ENCODE assay signal across 9 mouse cellular contexts in the genomic region with DNA sequence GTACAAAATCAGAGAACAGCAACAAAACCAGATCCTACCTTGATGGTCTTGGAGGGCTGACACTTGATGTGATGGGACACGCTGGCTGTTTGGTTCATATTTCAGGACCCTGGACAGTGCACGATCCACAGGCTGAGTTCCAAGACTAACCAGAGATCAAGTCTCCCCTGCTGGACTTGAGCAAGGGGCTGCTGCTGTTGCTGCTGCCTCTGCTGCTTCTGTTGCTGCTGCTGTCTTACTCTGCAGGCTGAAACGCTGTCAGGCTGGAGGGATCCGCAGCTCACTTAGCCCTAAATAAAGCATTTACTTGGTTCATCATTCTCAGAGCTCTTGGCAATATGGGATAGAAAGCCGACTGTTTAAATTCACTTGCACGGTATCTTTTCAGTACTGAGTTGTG.
DNase-seq lines count a peak whose midpoint lies in the region; ATAC-seq and TF ChIP-seq lines count a peak whose summit lies in the region.
"Had no signal": no experiment of that assay in that cellular context is flagged by ENCODE, and none has a peak within 500 bp of the region (broad histone marks: within the 10 kb centered on the region; RNA-seq: fewer than 3 reads in every experiment).

No protein-coding gene starts in this region.

- 56% methylated on average over 6 of the region's 6 CpGs for WGBS in forebrain, embryonic 10.5 days
- 63% methylated on average over 6 of the region's 6 CpGs for WGBS in forebrain, embryonic 13.5 days
- WGBS in lung, postnatal 0 days = 52% methylated on average over 6 of the region's 6 CpGs
- WGBS in intestine, embryonic 15.5 days = 55% methylated on average over 6 of the region's 6 CpGs

- no peaks in the 10 kb centered on the region for H3K9me3 ChIP-seq in forebrain, embryonic 10.5 days
- no peaks in the 10 kb centered on the region for H3K9me3 ChIP-seq in forebrain, embryonic 13.5 days (replicated peaks)
- H3K9me3 ChIP-seq in lung, postnatal 0 days (ENCODE audit: low read length) = no peaks in the 10 kb centered on the region
- no peaks in the 10 kb centered on the region for H3K9me3 ChIP-seq in intestine, embryonic 15.5 days
- H3K9me3 ChIP-seq: limb, embryonic 12.5 days had no signal

- no peak for TF ChIP-seq EP300 in lung, postnatal 0 days (IDR thresholded peaks at IDR 0.05)

- no peak overlapping the region for H3K4me2 ChIP-seq in forebrain, embryonic 13.5 days
- no peak overlapping the region for H3K4me2 ChIP-seq in lung, postnatal 0 days (replicated peaks; ENCODE audit: low read depth, low read length)
- no peak overlapping the region for H3K4me2 ChIP-seq in intestine, embryonic 15.5 days (replicated peaks)
- H3K4me2 ChIP-seq: limb, embryonic 12.5 days had no signal

- peak; percentile 49; the same call in 1 of the 2 replicates for TF ChIP-seq POLR2A in cortical plate, adult 2 months (IDR thresholded peaks at IDR 0.05; ENCODE audit: extremely low read depth, insufficient read depth, low read length)

- no peak overlapping the region for H3K27ac ChIP-seq in forebrain, embryonic 10.5 days
- no peak overlapping the region for H3K27ac ChIP-seq in forebrain, embryonic 13.5 days
- H3K27ac ChIP-seq in lung, postnatal 0 days (ENCODE audit: low read length) = no peak overlapping the region
- H3K27ac ChIP-seq in cortical plate, adult 2 months (ENCODE audit: insufficient read depth, low read length) = peak overlapping the region; percentile 68
- no peak overlapping the region for H3K27ac ChIP-seq in intestine, embryonic 15.5 days
- H3K27ac ChIP-seq: limb, embryonic 12.5 days had no signal

- H3K36me3 ChIP-seq in forebrain, embryonic 10.5 days (replicated peaks) = no peaks in the 10 kb centered on the region
- no peaks in the 10 kb centered on the region for H3K36me3 ChIP-seq in forebrain, embryonic 13.5 days (ENCODE audit: poor library complexity, severe bottlenecking)
- no peaks in the 10 kb centered on the region for H3K36me3 ChIP-seq in lung, postnatal 0 days (ENCODE audit: insufficient read depth, low read length)
- no peaks in the 10 kb centered on the region for H3K36me3 ChIP-seq in intestine, embryonic 15.5 days
- H3K36me3 ChIP-seq: limb, embryonic 12.5 days had no signal

- no peaks in the 10 kb centered on the region for H3K4me1 ChIP-seq in forebrain, embryonic 10.5 days
- H3K4me1 ChIP-seq in forebrain, embryonic 13.5 days = no peaks in the 10 kb centered on the region
- H3K4me1 ChIP-seq in lung, postnatal 0 days (ENCODE audit: insufficient read depth, low read depth, low read length) = no peaks in the 10 kb centered on the region
- no peaks in the 10 kb centered on the region for H3K4me1 ChIP-seq in cortical plate, adult 2 months (ENCODE audit: control insufficient read depth, insufficient read depth, low read length)
- H3K4me1 ChIP-seq in intestine, embryonic 15.5 days (replicated peaks) = no peaks in the 10 kb centered on the region
- H3K4me1 ChIP-seq: limb, embryonic 12.5 days had no signal

- peak; percentile 24 for DNase-seq in forebrain, embryonic 10.5 days (ENCODE audit: extremely low spot score, low spot score)
- peak; percentile 16 for DNase-seq in lung, postnatal 0 days (ENCODE audit: low spot score)
- DNase-seq in lung, adult 18-20 months = no peak
- DNase-seq in left cerebral cortex, postnatal 25 days (ENCODE audit: low spot score in 2 of 2) = peak; percentile 26 to 64
- peak; percentile 51 for DNase-seq in testis, postnatal 10 days (ENCODE audit: low spot score)

- TF ChIP-seq CTCF in lung, postnatal 0 days (IDR thresholded peaks at IDR 0.05) = no peak
- no peak for TF ChIP-seq CTCF in cortical plate, adult 2 months (IDR thresholded peaks at IDR 0.05; ENCODE audit: extremely low read depth, insufficient read depth, low read length)

- intact Hi-C loops in left cerebral cortex, postnatal 25 days (cut with DNase I) = no loop called here

- no peak for ATAC-seq in forebrain, embryonic 13.5 days
- ATAC-seq in lung, postnatal 0 days = no peak
- ATAC-seq in intestine, embryonic 15.5 days = no peak

- no peak overlapping the region for H3K9ac ChIP-seq in forebrain, embryonic 13.5 days
- H3K9ac ChIP-seq in lung, postnatal 0 days (replicated peaks; ENCODE audit: low read depth) = no peak overlapping the region
- H3K9ac ChIP-seq in intestine, embryonic 15.5 days = no peak overlapping the region
- H3K9ac ChIP-seq: limb, embryonic 12.5 days had no signal

- no peaks in the 10 kb centered on the region for H3K27me3 ChIP-seq in forebrain, embryonic 10.5 days (ENCODE audit: poor library complexity, severe bottlenecking)
- H3K27me3 ChIP-seq in forebrain, embryonic 13.5 days = no peaks in the 10 kb centered on the region
- no peaks in the 10 kb centered on the region for H3K27me3 ChIP-seq in lung, postnatal 0 days (replicated peaks; ENCODE audit: insufficient read depth, low read length)
- H3K27me3 ChIP-seq in intestine, embryonic 15.5 days (replicated peaks) = no peaks in the 10 kb centered on the region
- H3K27me3 ChIP-seq: limb, embryonic 12.5 days had no signal

- H3K4me3 ChIP-seq in forebrain, embryonic 10.5 days = no peak overlapping the region
- no peak overlapping the region for H3K4me3 ChIP-seq in forebrain, embryonic 13.5 days
- no peak overlapping the region for H3K4me3 ChIP-seq in lung, postnatal 0 days (ENCODE audit: low read depth, low read length)
- H3K4me3 ChIP-seq in cortical plate, adult 2 months (ENCODE audit: insufficient read depth, low read length) = peak overlapping the region; percentile 100
- no peak overlapping the region for H3K4me3 ChIP-seq in intestine, embryonic 15.5 days (replicated peaks)
- H3K4me3 ChIP-seq: limb, embryonic 12.5 days had no signal

Comparison
In these comparisons a context has a peak if more than half of its experiments do, and no peak if none do; other contexts are left out.
1. DNase-seq: peak in forebrain, embryonic 10.5 days (single experiment), lung, postnatal 0 days (single experiment), left cerebral cortex, postnatal 25 days (2 of 2) and testis, postnatal 10 days (single experiment); none in lung, adult 18-20 months (0 of 2).